Mouse (Mus musculus): ENCODE results near the gene Srp9.
"Not testable (repeated sequence)": the region's sequence is repeated elsewhere in the genome, so short reads cannot be mapped to it uniquely, and the experiment has no call there.

The Srp9 gene

DNA sequence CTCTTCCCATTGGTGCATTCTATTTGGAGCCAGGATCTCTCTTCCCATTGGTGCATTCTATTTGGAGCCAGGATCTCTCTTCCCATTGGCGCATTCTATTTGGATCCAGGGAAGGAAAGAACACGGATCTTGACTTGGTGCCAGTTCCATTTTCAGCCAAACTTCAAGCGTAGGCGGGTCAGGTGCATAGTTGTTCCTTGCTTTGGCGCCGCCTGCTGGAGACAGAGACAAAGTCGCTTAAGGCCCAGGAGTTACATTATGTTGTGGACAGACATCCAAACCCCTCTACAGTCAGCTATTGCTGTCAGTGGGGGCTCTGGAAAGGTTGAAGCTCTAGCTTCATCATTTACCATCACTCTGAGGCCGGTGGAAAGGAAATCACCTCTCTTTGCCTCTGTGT is 18.8 kb downstream of the Srp9 start:
- DNase-seq (ENCODE audit: low read depth, low spot score): peak; percentile 37

DNA sequence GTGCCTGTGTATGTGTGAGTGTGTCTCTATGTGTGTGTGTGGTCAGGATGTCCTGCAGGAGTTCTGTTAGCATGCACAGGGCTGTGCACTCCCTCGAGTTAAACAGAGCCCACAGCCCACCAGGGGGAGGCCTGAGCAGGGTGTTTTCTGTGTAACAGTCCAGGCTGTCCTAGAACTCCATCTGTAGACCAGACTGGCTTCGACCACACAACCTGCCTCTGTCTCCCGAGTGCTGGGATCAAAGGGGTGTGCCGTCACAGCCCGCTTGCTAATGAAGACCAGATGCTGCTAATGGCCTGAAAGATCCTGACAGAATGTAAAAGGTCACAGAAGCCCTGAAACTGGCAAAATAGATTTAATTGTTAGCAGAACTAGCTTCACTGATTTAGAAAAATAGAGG is 21.0 kb downstream of the Srp9 start:
- DNase-seq (ENCODE audit: low read depth, low spot score): no peak

DNA sequence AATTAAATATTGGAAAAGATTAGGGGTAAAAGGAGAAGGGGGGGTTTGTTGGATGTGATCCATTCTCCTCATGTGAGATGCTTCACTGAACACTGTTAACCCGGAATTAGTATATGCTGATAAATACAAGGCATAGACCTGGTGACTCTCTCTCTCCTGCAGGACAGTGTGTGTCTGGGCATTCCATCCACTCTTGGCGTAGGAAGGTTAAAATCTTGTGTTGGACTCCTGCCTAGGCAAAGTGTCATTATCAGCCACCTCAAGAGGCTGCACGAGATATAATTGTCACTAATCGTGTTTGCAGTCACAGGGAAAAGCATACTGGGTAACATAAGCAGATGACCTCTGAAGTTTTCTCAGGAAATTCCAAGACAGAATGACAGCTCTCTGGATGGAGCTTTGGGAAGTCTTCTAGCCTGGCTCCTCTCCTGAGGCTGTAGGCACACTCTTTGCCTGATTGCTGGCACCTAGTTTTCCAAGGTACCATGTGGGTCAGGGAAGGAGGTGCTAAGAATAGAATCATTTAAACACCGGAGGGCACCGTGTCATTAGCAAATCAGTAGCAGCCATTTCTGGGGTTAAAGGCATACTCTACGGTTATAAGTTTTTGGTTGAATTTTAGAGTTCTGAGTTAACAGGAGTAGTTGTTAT is 24.5 kb downstream of the Srp9 start:
- no peak for DNase-seq (ENCODE audit: low read depth, low spot score)

DNA sequence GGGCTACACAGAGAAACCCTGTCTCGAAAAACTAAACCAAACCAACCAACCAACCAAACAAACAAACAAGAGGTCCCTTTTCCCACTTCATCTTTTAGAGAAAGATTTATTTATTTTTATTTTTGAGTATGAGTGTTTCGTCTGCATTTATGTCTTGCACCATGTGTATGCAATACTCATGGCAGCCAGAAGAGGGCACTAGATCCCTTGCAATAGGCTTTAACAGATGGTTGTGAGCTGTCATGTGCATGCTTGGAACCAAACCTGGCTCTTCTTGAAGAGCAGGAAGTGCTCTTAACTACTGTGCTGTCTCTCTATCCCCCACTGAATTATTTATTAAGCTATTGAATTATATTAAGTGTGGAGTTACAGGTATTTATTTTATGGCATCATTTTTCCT is 25.4 kb downstream of the Srp9 start:
- peak; percentile 40 for DNase-seq (ENCODE audit: low read depth, low spot score)

DNA sequence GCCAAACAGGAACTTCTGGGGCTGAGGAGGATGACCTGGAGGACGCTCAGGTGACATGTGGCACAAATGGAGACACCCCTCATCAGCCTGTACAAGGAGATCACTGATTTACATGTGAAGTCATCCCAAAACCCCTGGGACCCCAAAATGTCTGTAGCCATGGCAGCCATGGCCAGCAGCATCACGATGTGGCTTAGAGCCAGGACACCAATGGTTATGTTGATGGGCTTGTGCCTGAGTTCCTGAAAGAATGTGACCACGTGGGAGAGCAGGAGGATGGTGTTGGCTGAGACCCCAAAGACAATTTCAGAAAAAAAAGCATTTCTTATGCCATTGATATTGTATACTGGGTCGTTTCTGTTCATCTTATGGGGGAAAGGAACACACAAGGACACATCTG is 33.2 kb downstream of the Srp9 start:
- DNase-seq (ENCODE audit: low read depth, low spot score): no peak

DNA sequence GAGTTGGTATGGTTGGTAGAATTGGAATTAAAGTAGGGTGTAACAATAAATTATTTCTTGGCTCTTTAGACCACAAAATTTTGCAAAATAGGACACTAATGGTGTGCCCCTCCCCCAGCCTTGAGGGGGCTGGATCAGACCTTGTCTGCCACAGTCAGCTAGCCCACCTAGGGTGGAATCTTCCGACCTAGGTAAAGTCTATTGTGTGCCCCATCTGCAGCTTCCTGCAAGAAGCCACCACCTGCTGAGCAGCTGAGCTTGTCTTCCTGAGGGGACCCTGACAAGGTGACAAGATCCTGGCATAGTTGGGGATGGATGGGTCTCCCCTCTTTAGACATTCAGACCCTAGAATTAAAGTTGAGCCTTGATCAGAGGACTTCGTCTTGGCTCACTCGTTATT is 35.0 kb downstream of the Srp9 start:
- no peak for DNase-seq (ENCODE audit: low read depth, low spot score)

DNA sequence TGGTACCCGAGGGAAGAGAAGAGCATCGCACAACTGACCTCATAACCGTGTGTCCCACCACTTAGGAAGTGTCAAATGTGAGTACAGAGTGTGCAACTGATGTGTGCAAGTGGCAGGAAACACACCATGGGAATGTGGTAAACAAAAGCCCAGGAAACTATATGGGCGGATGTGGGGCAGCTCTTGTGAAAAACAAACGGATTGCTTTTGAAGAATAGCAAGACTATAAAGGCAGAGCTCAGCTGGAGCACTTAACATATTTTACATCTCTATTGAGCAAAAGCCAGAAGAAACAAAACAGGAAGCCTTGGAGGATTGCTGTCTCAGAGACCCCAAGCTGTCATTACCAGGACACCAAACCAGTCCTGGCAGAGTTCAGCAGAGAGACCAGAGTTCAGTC is 38.4 kb downstream of the Srp9 start:
- DNase-seq (ENCODE audit: low read depth, low spot score): no peak

DNA sequence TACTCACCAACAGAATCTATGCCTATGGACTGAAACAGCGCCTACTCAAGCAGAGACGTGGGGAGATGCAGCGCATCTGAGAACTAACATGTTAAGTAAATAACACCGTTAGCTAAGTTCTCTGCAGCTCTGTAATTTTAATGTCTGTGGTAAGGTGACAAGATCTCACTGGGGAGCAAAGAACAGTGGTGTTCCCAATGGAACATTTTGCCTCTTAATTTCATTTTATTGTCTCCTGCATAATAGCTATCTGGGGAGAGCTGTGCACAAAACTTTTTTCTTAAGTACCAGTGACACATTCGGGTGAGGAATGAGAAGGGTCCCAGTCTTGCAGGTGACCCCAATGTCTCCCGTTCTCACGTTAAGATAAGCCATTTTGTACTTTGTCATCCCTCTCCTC is 39.8 kb downstream of the Srp9 start, which contains the start of gene Vmn1r1:
Gene Vmn1r1, minus strand, starts transcription at position 101 of the 400 bp plus-strand sequence.
- no peak for DNase-seq (ENCODE audit: low read depth, low spot score)

DNA sequence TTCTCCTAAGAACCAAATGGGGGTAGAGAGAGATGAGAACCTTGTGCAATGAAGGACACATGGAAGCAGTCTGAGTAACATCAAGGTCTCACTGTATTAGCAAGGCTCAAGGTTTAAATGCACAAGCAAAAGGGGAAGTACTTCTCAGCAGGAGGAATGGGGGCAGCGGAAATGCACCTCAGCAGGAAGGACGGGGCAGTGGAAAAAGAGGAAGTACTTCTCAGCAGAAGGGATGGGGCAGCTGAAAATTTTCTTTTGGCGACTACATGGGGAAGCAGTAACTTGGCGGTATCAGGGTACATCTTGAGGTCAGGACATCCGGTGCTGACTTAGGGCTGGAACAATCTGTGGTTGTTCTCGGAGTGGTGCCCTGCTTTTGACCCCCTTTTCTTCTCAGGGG is 45.7 kb downstream of the Srp9 start:
- DNase-seq (ENCODE audit: low read depth, low spot score): not testable (repeated sequence)

DNA sequence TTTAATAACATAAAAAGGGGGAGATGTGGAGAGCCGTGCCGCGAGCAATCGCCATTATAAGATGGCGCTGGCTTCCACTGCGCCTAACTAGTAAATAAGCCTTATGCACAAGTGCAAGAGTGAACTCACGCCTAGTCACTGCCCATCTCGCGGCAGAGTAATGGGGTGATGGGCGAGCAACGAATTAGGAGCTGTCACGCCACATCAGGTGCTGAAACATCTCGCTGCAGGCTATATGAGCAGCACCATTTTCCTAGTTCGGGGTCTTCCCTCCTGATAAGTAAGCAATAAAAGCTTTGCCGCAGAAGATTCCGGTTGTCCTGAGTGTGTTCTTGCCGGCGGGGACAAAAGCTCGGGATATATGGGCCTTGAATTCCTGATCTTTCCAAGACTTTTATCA is 52.4 kb downstream of the Srp9 start:
- DNase-seq (ENCODE audit: low read depth, low spot score): not testable (repeated sequence)

DNA sequence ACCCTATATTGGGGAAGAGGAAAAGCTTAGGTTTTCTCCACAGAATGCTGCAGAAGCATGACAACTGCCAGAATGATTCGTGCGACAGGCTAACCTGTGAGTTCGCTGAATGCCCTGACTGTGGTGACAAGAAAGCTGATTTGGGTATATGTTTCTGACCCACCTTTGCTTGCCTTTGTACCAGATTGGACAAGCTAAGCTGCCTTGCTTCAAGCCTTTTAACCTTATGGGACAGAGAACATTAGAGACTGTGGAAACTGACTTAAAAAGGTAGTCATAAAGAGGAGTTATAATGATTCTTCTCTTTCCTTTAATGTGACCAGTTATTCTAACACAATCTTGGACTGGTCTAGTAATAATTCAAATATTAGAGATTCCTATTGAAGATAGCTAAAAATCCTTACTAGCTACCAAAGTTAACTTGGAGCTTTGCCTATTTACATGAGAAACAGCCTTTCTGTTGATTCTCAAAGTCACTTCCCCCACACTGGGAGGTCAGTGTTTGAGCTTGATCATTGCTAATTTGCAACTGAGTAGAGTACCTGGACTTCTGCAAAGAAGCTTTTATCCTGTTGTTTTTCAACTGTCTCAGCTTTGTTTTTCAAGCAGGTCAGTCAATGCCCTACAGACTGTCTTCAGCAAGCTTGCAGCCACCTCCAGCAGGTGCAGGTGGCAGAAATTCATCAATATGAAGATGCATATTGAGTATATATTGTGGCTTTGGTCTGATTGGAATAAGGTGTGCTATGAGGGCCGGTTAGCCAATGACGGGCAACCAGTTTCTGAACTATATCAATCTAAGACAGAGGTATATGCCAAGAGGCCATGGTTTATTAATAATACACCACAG is 57.1 kb downstream of the Srp9 start:
- no peak for DNase-seq (ENCODE audit: low read depth, low spot score)
